Mouse (Mus musculus): ENCODE measurements around the gene Dennd6b. TPM values are rescaled to one million over a fixed set of nuclear protein-coding genes. Genes with fewer than 3 reads are reported as not detected.

Gene Dennd6b
- polyA plus RNA-seq, 1 experiment from 2014 or later, result 44.0 TPM

DNA sequence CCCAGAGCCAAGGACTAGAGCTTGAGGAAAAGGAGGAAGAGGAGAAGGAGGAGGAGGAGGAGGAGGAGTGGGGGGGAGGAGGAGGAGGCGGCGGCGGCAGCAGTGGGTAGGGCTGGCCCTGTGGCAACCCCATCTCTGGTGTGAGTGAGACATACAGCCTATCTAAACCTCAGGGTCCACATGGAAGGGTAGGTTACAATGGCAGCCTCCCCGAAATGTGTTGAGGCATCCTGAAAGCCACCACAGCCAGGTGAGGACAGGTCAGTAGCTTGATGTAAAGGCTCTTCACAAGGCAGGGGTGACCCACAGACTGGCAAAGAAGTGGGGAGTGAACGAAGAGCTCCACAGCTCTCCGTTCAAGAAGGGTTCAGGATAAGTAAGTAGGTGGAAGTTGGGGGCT is 57.8 kb downstream of the Dennd6b start:
- WGBS, result 95% methylated on average over 6 of the region's 6 CpGs

DNA sequence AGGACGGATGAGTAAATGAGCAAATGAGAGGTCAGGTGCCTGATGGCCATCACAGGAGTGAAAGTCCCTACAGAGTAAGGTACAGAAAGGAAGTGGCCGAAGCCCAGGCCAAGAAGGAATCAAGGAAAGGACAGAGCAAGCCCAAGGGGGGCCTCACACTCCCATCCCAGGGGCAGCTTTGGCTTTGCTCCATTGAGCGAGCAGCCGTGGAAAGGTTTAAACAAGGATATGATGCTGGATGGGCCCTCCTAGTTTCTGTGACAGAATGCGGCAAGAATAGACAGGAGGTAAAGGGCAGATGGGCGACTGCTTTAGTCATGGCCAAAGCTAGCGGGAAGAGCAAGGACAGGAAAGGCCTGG is 58.3 kb downstream of the Dennd6b start:
- peaks cover 33% of the 10 kb centered on the region for H3K4me1 ChIP-seq
- no peak overlapping the region for H3K4me2 ChIP-seq
- no peak overlapping the region for H3K9ac ChIP-seq
- no peak overlapping the region for H3K27ac ChIP-seq
- H3K4me3 ChIP-seq (replicated peaks), result no peak overlapping the region
- ATAC-seq (ENCODE audit: low FRiP score), result no peak
- WGBS, result 90% methylated on average over 7 of the region's 7 CpGs
- peaks cover 7% of the 10 kb centered on the region for H3K36me3 ChIP-seq (replicated peaks)
- peaks cover 19% of the 10 kb centered on the region for H3K27me3 ChIP-seq
- no peaks in the 10 kb centered on the region for H3K9me3 ChIP-seq

More for the DNA sequence above, 57.8 kb downstream of the Dennd6b start:
- H3K9ac ChIP-seq, result no peak overlapping the region
- no peak overlapping the region for H3K27ac ChIP-seq
- no peak overlapping the region for H3K4me2 ChIP-seq
- no peaks in the 10 kb centered on the region for H3K9me3 ChIP-seq
- ATAC-seq (ENCODE audit: low FRiP score), result no peak
- peaks cover 12% of the 10 kb centered on the region for H3K36me3 ChIP-seq (replicated peaks)
- H3K4me1 ChIP-seq, result peaks cover 33% of the 10 kb centered on the region
- H3K4me3 ChIP-seq (replicated peaks), result no peak overlapping the region
- H3K27me3 ChIP-seq, result peaks cover 19% of the 10 kb centered on the region

DNA sequence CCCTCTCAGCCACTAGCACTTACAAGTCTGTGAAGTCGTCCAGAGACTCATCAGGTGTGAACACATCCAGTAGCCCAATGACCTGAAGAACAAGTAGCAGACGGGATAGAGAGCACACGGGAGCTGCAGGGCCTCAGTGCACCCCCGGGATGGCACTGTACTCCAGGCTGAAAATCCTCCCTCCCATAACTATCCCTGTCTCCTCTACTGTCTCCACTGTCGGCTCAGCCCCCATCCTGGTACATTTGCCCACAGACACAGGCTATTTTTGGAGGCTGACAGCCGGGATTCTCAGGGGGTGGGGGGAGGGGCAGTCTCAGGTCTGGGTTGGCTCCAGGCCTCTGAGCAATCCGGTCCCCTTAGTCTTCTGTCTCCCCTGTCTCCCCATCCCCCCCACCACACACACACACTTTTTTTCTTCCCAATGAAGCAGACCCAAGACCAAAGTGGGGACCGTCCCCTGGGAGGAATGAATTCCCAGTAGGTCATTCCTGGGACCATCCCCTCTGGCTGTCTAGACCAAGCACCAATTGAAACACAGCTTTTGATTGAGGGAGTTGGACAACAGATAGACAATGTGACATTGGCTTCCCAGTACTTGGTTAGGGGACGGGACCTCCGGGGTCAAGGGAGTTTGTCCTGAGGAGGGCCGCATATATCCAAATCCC is 58.8 kb downstream of the Dennd6b start:
- no peaks in the 10 kb centered on the region for H3K9me3 ChIP-seq
- H3K4me1 ChIP-seq, result peaks cover 33% of the 10 kb centered on the region
- H3K4me3 ChIP-seq (replicated peaks), result no peak overlapping the region
- H3K9ac ChIP-seq, result no peak overlapping the region
- H3K27me3 ChIP-seq, result peaks cover 19% of the 10 kb centered on the region
- no peak overlapping the region for H3K4me2 ChIP-seq
- H3K36me3 ChIP-seq (replicated peaks), result peaks cover 2% of the 10 kb centered on the region
- no peak for ATAC-seq (ENCODE audit: low FRiP score)
- 75% methylated on average over 11 of the region's 11 CpGs for WGBS
- H3K27ac ChIP-seq, result no peak overlapping the region

DNA sequence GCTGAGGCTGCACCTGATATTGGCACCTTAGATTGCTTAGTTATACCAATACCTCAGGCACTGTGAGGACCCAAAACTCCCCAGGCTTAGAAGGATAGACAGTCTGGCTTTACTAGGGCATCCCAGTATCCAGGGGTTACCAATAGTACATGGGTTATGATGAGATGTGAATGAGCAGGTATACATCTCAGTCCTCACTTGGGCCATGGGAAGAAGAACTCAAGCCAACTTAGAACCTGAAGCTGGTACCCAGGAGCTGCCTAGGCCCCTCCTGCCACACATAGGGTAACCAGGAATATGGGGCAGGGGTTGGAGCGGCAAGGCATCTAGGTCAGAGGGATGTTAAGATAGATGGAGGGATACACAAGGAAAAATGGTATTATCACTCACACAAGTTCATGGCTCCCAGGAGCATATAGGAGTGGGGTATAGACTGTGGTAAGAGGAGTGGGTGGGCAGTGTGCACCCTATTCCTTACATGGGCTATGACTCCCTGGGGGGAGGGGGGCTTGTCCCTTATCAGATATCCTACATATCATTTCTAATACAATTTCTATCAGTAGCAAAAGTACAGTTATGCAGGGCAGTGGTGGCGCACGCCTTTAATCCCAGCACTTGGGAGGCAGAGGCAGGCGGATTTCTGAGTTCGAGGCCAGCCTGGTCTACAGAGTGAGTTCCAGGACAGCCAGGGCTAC is 59.7 kb downstream of the Dennd6b start:
- H3K36me3 ChIP-seq (replicated peaks), result peaks cover 2% of the 10 kb centered on the region; the same call in 1 of the 2 replicates
- peaks cover 16% of the 10 kb centered on the region for H3K27me3 ChIP-seq
- H3K9me3 ChIP-seq, result no peaks in the 10 kb centered on the region
- ATAC-seq (ENCODE audit: low FRiP score), result no peak
- no peak overlapping the region for H3K4me3 ChIP-seq (replicated peaks)
- peaks cover 33% of the 10 kb centered on the region for H3K4me1 ChIP-seq
- no peak overlapping the region for H3K27ac ChIP-seq
- H3K4me2 ChIP-seq, result no peak overlapping the region
- 96% methylated on average over 5 of the region's 5 CpGs for WGBS
- no peak overlapping the region for H3K9ac ChIP-seq

Small RNA genes within 50 kb of the gene (microRNA-seq; reads per million reads assigned to microRNA genes)
- gene Mir6958 (6.6 reads per million, percentile 22 among the genes with 10 or more reads in this experiment), gene Mir7118 (0.73 reads per million)

Other genes starting within 250 kb of the Dennd6b start
- gene Ttll8, start 242.1 kb downstream of the Dennd6b start, polyA plus RNA-seq (2016; fragmentation: Nextera tagmentation; extraction: Ambion mirVana), result 0.14 and 0.17 TPM in 2 replicates
- gene Mlc1, start 217.5 kb downstream of the Dennd6b start, polyA plus RNA-seq (2016; fragmentation: Nextera tagmentation; extraction: Ambion mirVana), result 15.5 and 16.3 TPM in 2 replicates
- gene Mov10l1, start 213.6 kb downstream of the Dennd6b start, polyA plus RNA-seq (2016; fragmentation: Nextera tagmentation; extraction: Ambion mirVana), result not detected in 2 replicates
- gene Panx2, start 136.8 kb downstream of the Dennd6b start, polyA plus RNA-seq (2016; fragmentation: Nextera tagmentation; extraction: Ambion mirVana), result 1.3 and 1.8 TPM in 2 replicates
- gene Trabd, start 121.4 kb downstream of the Dennd6b start, polyA plus RNA-seq (2016; fragmentation: Nextera tagmentation; extraction: Ambion mirVana), result 46.3 and 48.8 TPM in 2 replicates
- 23.1 and 24.4 TPM in 2 replicates for gene Selenoo, start 107.4 kb downstream of the Dennd6b start, polyA plus RNA-seq (2016; fragmentation: Nextera tagmentation; extraction: Ambion mirVana)
- gene Tubgcp6, start 73.4 kb downstream of the Dennd6b start, polyA plus RNA-seq (2016; fragmentation: Nextera tagmentation; extraction: Ambion mirVana), result 27.4 and 27.7 TPM in 2 replicates
- 20.5 TPM in 2 replicates for gene Hdac10, start 67.8 kb downstream of the Dennd6b start, polyA plus RNA-seq (2016; fragmentation: Nextera tagmentation; extraction: Ambion mirVana)
- gene Mapk12, start 55.8 kb downstream of the Dennd6b start, polyA plus RNA-seq (2016; fragmentation: Nextera tagmentation; extraction: Ambion mirVana), result 14.2 and 16.7 TPM in 2 replicates
- gene Mapk11, start 46.9 kb downstream of the Dennd6b start, polyA plus RNA-seq (2016; fragmentation: Nextera tagmentation; extraction: Ambion mirVana), result 46.9 and 47.4 TPM in 2 replicates
- 174 and 182 TPM in 2 replicates for gene Plxnb2, start 15.7 kb downstream of the Dennd6b start, polyA plus RNA-seq (2016; fragmentation: Nextera tagmentation; extraction: Ambion mirVana)
- gene Ppp6r2, start 15.1 kb upstream of the Dennd6b start, polyA plus RNA-seq (2016; fragmentation: Nextera tagmentation; extraction: Ambion mirVana), result 47.1 and 57.2 TPM in 2 replicates
- 82.5 and 88.9 TPM in 2 replicates for gene Sbf1, start 118.8 kb upstream of the Dennd6b start, polyA plus RNA-seq (2016; fragmentation: Nextera tagmentation; extraction: Ambion mirVana)
- gene Adm2, start 126.2 kb upstream of the Dennd6b start, polyA plus RNA-seq (2016; fragmentation: Nextera tagmentation; extraction: Ambion mirVana), result not detected in 2 replicates
- not detected in 2 replicates for gene Miox, start 137.9 kb upstream of the Dennd6b start, polyA plus RNA-seq (2016; fragmentation: Nextera tagmentation; extraction: Ambion mirVana)
- 45.6 and 47.0 TPM in 2 replicates for gene Lmf2, start 159.2 kb upstream of the Dennd6b start, polyA plus RNA-seq (2016; fragmentation: Nextera tagmentation; extraction: Ambion mirVana)
- gene Ncaph2, start 159.2 kb upstream of the Dennd6b start, polyA plus RNA-seq (2016; fragmentation: Nextera tagmentation; extraction: Ambion mirVana), result 186 and 191 TPM in 2 replicates
- 4.7 and 5.1 TPM in 2 replicates for gene Sco2, start 177.3 kb upstream of the Dennd6b start, polyA plus RNA-seq (2016; fragmentation: Nextera tagmentation; extraction: Ambion mirVana)
- gene Tymp, start 180.5 kb upstream of the Dennd6b start, polyA plus RNA-seq (2016; fragmentation: Nextera tagmentation; extraction: Ambion mirVana), result 1.1 and 1.4 TPM in 2 replicates
- 1.1 TPM in 2 replicates for gene Odf3b, start 182.8 kb upstream of the Dennd6b start, polyA plus RNA-seq (2016; fragmentation: Nextera tagmentation; extraction: Ambion mirVana)
- not detected in 2 replicates for gene Klhdc7b, start 188.4 kb upstream of the Dennd6b start, polyA plus RNA-seq (2016; fragmentation: Nextera tagmentation; extraction: Ambion mirVana)
- not detected in 2 replicates for gene Syce3, start 214.0 kb upstream of the Dennd6b start, polyA plus RNA-seq (2016; fragmentation: Nextera tagmentation; extraction: Ambion mirVana)
- gene Cpt1b, start 229.4 kb upstream of the Dennd6b start, polyA plus RNA-seq (2016; fragmentation: Nextera tagmentation; extraction: Ambion mirVana), result 0.67 and 0.70 TPM in 2 replicates
- 3.8 and 5.0 TPM in 2 replicates for gene C730034F03Rik, start 233.1 kb upstream of the Dennd6b start, polyA plus RNA-seq (2016; fragmentation: Nextera tagmentation; extraction: Ambion mirVana)
- gene Gm44502, start 233.2 kb upstream of the Dennd6b start, polyA plus RNA-seq (2016; fragmentation: Nextera tagmentation; extraction: Ambion mirVana), result 0.27 TPM in 1 of 2 replicates, not detected in the other
- gene Chkb, start 233.4 kb upstream of the Dennd6b start, polyA plus RNA-seq (2016; fragmentation: Nextera tagmentation; extraction: Ambion mirVana), result 58.8 and 62.6 TPM in 2 replicates

All from forebrain, embryonic 12.5 days (tissue).